Mouse (Mus musculus): ENCODE results near the gene Myo9a.

- TF ChIP-seq CTCF (IDR thresholded peaks at IDR 0.05; ENCODE audit: control insufficient read depth, insufficient read depth, low read length) (no peak), POLR2A (IDR thresholded peaks at IDR 0.05; ENCODE audit: borderline replicate concordance, control insufficient read depth, low read depth, low read length) (no peak)
Measured at GRCm38 (mm10) chr9:59964367-59964766, 213.7 kb downstream of the Myo9a start.

Data from bone marrow, adult 2 months (tissue).